ENCODE assay signal across 9 mouse cellular contexts in the genomic region with DNA sequence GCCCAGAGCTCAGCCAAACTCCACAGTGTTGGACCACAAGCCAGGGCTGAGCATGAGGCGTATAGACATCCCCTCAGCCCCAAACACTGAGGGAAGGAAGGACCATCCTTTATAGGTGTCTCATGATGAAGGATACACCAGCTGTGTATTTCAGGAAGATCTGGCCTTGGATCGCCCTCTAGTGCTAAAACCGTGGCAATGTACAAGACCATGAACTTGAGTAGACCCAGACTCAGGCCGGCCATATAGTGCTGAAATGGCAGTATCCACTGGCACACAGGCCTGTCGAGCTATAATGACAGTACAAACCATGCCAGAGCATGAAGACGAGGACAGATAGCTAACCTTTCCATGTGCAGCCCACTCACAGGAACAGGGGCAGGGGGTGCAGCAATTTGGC. TPM values are rescaled to one million over a fixed set of nuclear protein-coding genes. Genes with fewer than 3 reads are reported as not detected.
DNase-seq lines count a peak whose midpoint lies in the region; ATAC-seq and TF ChIP-seq lines count a peak whose summit lies in the region.
"Had no signal": no experiment of that assay in that cellular context is flagged by ENCODE, and none has a peak within 500 bp of the region (broad histone marks: within the 10 kb centered on the region; RNA-seq: fewer than 3 reads in every experiment).

No protein-coding gene starts in this region.

- WGBS in heart, postnatal 0 days, result 54% methylated on average over 6 of the region's 6 CpGs
- 54% methylated on average over 6 of the region's 6 CpGs for WGBS in liver, embryonic 13.5 days (ENCODE audit: insufficient replicate concordance)

- no peaks in the 10 kb centered on the region for H3K9me3 ChIP-seq in heart, postnatal 0 days (replicated peaks; ENCODE audit: control insufficient read depth, low read length)
- H3K9me3 ChIP-seq in liver, embryonic 13.5 days (replicated peaks), result no peaks in the 10 kb centered on the region
- H3K9me3 ChIP-seq: hindbrain, embryonic 13.5 days had no signal

- TF ChIP-seq EP300 in heart, postnatal 0 days (IDR thresholded peaks at IDR 0.05; ENCODE audit: low read depth), result no peak

- ATAC-seq in heart, postnatal 0 days (ENCODE audit: insufficient read depth, low read depth), result no peak
- peak; percentile 52; the same call in 1 of the 2 replicates for ATAC-seq in liver, embryonic 13.5 days (ENCODE audit: low read depth)

- H3K27ac ChIP-seq in heart, postnatal 0 days (ENCODE audit: low read depth), result no peak overlapping the region
- H3K27ac ChIP-seq in liver, embryonic 13.5 days, result no peak overlapping the region
- H3K27ac ChIP-seq: hindbrain, embryonic 13.5 days had no signal

- no peak overlapping the region for H3K9ac ChIP-seq in heart, postnatal 0 days (replicated peaks; ENCODE audit: low read depth, low read length)
- no peak overlapping the region for H3K9ac ChIP-seq in liver, embryonic 13.5 days
- H3K9ac ChIP-seq: hindbrain, embryonic 13.5 days had no signal

- no peaks in the 10 kb centered on the region for H3K27me3 ChIP-seq in heart, postnatal 0 days (ENCODE audit: control insufficient read depth, insufficient read depth, low read length)
- no peaks in the 10 kb centered on the region for H3K27me3 ChIP-seq in liver, embryonic 13.5 days
- H3K27me3 ChIP-seq: hindbrain, embryonic 13.5 days had no signal

- no peaks in the 10 kb centered on the region for H3K36me3 ChIP-seq in heart, postnatal 0 days (replicated peaks; ENCODE audit: control insufficient read depth, insufficient read depth, low read length)
- no peaks in the 10 kb centered on the region for H3K36me3 ChIP-seq in liver, embryonic 13.5 days

- no peak overlapping the region for H3K4me2 ChIP-seq in heart, postnatal 0 days (ENCODE audit: low read depth, low read length)
- H3K4me2 ChIP-seq in liver, embryonic 13.5 days, result no peak overlapping the region
- H3K4me2 ChIP-seq: hindbrain, embryonic 13.5 days had no signal

- H3K4me3 ChIP-seq in heart, postnatal 0 days (ENCODE audit: low read depth, low read length), result no peak overlapping the region
- no peak overlapping the region for H3K4me3 ChIP-seq in liver, embryonic 13.5 days (replicated peaks)
- H3K4me3 ChIP-seq: hindbrain, embryonic 13.5 days had no signal

- TF ChIP-seq CTCF in heart, postnatal 0 days (IDR thresholded peaks at IDR 0.05; ENCODE audit: low read depth), result peak; percentile 43

- DNase-seq in heart, postnatal 0 days (ENCODE audit: low spot score), result no peak
- DNase-seq in heart, postnatal 10 days, result no peak
- DNase-seq in CD4-positive, CD25-positive, alpha-beta regulatory T cell, adult 2 months (ENCODE audit: low read depth, low spot score), result peak; percentile 60
- DNase-seq in adipocyte (ENCODE audit: low spot score), result peak; percentile 70
- no peak for DNase-seq in liver, embryonic 13.5 days
- no peak for DNase-seq in right cerebral cortex, postnatal 4 days
- no peak for DNase-seq in gastrocnemius, adult 8-10 months (ENCODE audit: low spot score in 2 of 2)
- DNase-seq in right cerebral cortex, postnatal 14 days, result no peak

- no peaks in the 10 kb centered on the region for H3K4me1 ChIP-seq in heart, postnatal 0 days (ENCODE audit: control insufficient read depth, insufficient read depth)
- peaks cover 8% of the 10 kb centered on the region; the same call in 1 of the 2 replicates for H3K4me1 ChIP-seq in liver, embryonic 13.5 days (replicated peaks)

- intact Hi-C loops in heart, postnatal 10 days (cut with DNase I), result no loop called here

RNA-seq across cellular contexts. Expression of gene Gpr19, which starts 21.6 kb away (rescaled TPM):
- total RNA-seq in heart, postnatal 0 days (2014; rRNA removed; ENCODE audit: low replicate concordance), result 4.0 and 13.4 TPM in 2 replicates
- polyA plus RNA-seq in heart, postnatal 0 days (2015; fragmentation: Nextera tagmentation; extraction: Ambion mirVana), result 7.6 and 9.4 TPM in 2 replicates
- 1 to 10 TPM; 4.3 to 4.8 TPM for total RNA-seq in heart, postnatal 10 days (2021)
- 5.3 and 6.0 TPM in 2 replicates for polyA plus RNA-seq in liver, embryonic 13.5 days (2015; fragmentation: Nextera tagmentation; extraction: Ambion mirVana)
- 1 to 10 TPM; 3.6 to 5.4 (median 4.7) TPM for total RNA-seq in gastrocnemius, adult 8-10 months (2022)

RNA-seq across cellular contexts. Expression of gene Cdkn1b, which starts 43.4 kb away (rescaled TPM):
- total RNA-seq in heart, postnatal 0 days (2014; rRNA removed; ENCODE audit: low replicate concordance), result 42.9 and 65.1 TPM in 2 replicates
- polyA plus RNA-seq in heart, postnatal 0 days (2015; fragmentation: Nextera tagmentation; extraction: Ambion mirVana), result 23.7 and 27.0 TPM in 2 replicates
- 10 to 100 TPM; 45.1 to 53.5 TPM for total RNA-seq in heart, postnatal 10 days (2021)
- polyA plus RNA-seq in liver, embryonic 13.5 days (2015; fragmentation: Nextera tagmentation; extraction: Ambion mirVana), result 13.0 and 14.2 TPM in 2 replicates
- total RNA-seq in gastrocnemius, adult 8-10 months (2022), result 10 to 100 TPM; 30.9 to 37.5 (median 33.1) TPM

RNA-seq across cellular contexts. Expression of gene Crebl2, which starts 46.8 kb away (rescaled TPM):
- 0.85 and 14.5 TPM in 2 replicates for total RNA-seq in heart, postnatal 0 days (2014; rRNA removed; ENCODE audit: low replicate concordance)
- polyA plus RNA-seq in heart, postnatal 0 days (2015; fragmentation: Nextera tagmentation; extraction: Ambion mirVana), result 2.0 and 2.4 TPM in 2 replicates
- 1 to 10 TPM; 4.7 to 5.4 TPM for total RNA-seq in heart, postnatal 10 days (2021)
- polyA plus RNA-seq in liver, embryonic 13.5 days (2015; fragmentation: Nextera tagmentation; extraction: Ambion mirVana), result 1.3 TPM in 2 replicates
- total RNA-seq in gastrocnemius, adult 8-10 months (2022), result 10 to 100 TPM; 11.1 to 14.2 (median 12.4) TPM

Comparison
In these comparisons a context has a peak if more than half of its experiments do, and no peak if none do; other contexts are left out.
1. DNase-seq: peak in CD4-positive, CD25-positive, alpha-beta regulatory T cell, adult 2 months (single experiment) and adipocyte (single experiment); none in heart, postnatal 0 days (single experiment), heart, postnatal 10 days (0 of 2), liver, embryonic 13.5 days (single experiment), right cerebral cortex, postnatal 4 days (single experiment), gastrocnemius, adult 8-10 months (0 of 2) and right cerebral cortex, postnatal 14 days (single experiment).